Mouse (Mus musculus) heart, adult 2 months (tissue): ENCODE measurements around the gene Dnal4.

Source experiments
- CTCF ChIP-seq: fragments of 200-600 bp; IDR thresholded peaks from 2 replicates; pipeline ENCODE4 v1.8.1; 2022; ENCODE audit warnings: antibody characterized with exemption, mild to moderate bottlenecking, moderate library complexity
- POLR2A ChIP-seq: fragments of 200-500 bp; IDR thresholded peaks from 2 replicates; pipeline ENCODE4 v1.6.1; 2011; ENCODE audit warnings: mild to moderate bottlenecking, low read depth, low read length, control low read depth; ENCODE audit not compliant: insufficient read depth

DNA sequence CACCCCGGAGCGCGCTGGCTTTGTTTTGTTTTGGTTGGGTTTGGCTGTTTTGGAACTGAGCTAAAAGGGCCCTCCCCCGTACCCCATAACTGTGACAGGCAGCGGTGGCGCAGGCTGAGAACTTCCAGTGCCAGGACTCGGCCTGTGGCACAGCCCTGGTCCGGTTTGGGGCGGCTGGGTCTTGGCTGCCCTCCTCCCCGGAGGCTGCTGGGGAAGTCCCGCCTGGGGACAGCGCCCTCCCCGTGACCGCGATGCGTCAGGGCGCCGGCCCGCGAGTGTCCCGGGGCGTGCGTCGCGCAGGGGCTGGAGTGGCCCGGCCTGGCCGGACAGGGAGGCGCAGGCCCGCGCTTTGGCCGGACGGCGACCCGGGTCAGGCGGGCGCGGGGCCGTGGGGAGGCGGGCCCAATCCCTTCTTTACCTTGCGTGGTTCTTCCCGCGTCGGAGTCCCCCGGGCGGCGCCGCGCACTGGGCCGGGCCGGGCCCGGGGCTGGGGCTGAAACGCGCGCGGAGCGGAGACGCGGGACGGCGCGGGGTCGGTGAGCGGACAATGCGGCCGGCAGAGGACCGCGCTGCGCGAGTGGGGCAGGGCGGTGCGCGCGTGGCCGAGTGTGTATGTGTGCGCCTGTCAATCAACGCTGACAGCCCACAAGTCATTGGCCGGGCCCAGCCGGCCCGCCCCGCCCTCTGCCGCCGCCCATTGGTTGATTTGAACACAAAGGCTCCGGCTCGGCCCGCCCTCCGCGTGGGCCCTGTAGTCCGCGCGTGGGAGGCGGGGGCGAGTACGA is 35.5 kb downstream of the Dnal4 start, which contains the start of gene Sun2:
- TF ChIP-seq POLR2A: peak; percentile 68
- no peak for TF ChIP-seq CTCF
